Mouse (Mus musculus) naive thymus-derived CD4-positive, alpha-beta T cell, adult 2 months (primary cell): ENCODE measurements around the gene Ovol1.

ENCODE experiments used
- DNase-seq: peaks from one replicate; pipeline ENCODE4 v3.0.0-alpha.2; 2011; ENCODE audit warnings: low read depth

The Ovol1 gene

GRCm38 (mm10) chr19:5568470-5569140 lies 8.2 kb upstream of the Ovol1 start:
- DNase-seq: peak; percentile 92

GRCm38 (mm10) chr19:5567534-5568469 lies 7.4 kb upstream of the Ovol1 start, which contains the start of gene Ap5b1:
Ap5b1 (plus strand) TSS chr19:5568025.
- peak; percentile 94 for DNase-seq

- no peak for DNase-seq
These were observed 6.7 kb upstream of the Ovol1 start for GRCm38 (mm10) chr19:5567180-5567533.

GRCm38 (mm10) chr19:5566316-5566715 lies 5.9 kb upstream of the Ovol1 start:
- DNase-seq: peak; percentile 26

- DNase-seq: no peak
These were observed 2.3 kb upstream of the Ovol1 start for GRCm38 (mm10) chr19:5562776-5563175.

- DNase-seq: no peak
These were observed 1.4 kb upstream of the Ovol1 start for GRCm38 (mm10) chr19:5561886-5562285.

- no peak for DNase-seq
These were observed 875 bp upstream of the Ovol1 start for GRCm38 (mm10) chr19:5561252-5561790.

- DNase-seq: peak; percentile 42
These were observed 602 bp downstream of the Ovol1 start for GRCm38 (mm10) chr19:5559631-5560456.

- DNase-seq: no peak
These were observed 1.2 kb downstream of the Ovol1 start for GRCm38 (mm10) chr19:5559229-5559628.

GRCm38 (mm10) chr19:5558770-5559169 lies 1.7 kb downstream of the Ovol1 start:
- no peak for DNase-seq

GRCm38 (mm10) chr19:5558169-5558568 lies 2.3 kb downstream of the Ovol1 start:
- no peak for DNase-seq

- no peak for DNase-seq
These were observed 6.2 kb downstream of the Ovol1 start for GRCm38 (mm10) chr19:5554212-5554611.

- DNase-seq: no peak
These were observed 6.6 kb downstream of the Ovol1 start for GRCm38 (mm10) chr19:5553802-5554201.

- no peak for DNase-seq
These were observed 12.9 kb downstream of the Ovol1 start for GRCm38 (mm10) chr19:5547471-5548056.

- DNase-seq: no peak
These were observed 16.4 kb downstream of the Ovol1 start for GRCm38 (mm10) chr19:5544031-5544430.

GRCm38 (mm10) chr19:5543362-5543761 lies 17.1 kb downstream of the Ovol1 start:
- DNase-seq: no peak

GRCm38 (mm10) chr19:5538786-5539185 lies 21.7 kb downstream of the Ovol1 start:
- no peak for DNase-seq

- peak; percentile 78 for DNase-seq
These were observed 27.9 kb downstream of the Ovol1 start for GRCm38 (mm10) chr19:5532520-5532919.

- no peak for DNase-seq
These were observed 30.3 kb downstream of the Ovol1 start for GRCm38 (mm10) chr19:5530138-5530524.

- peak; percentile 96 for DNase-seq
These were observed 30.9 kb downstream of the Ovol1 start for GRCm38 (mm10) chr19:5529325-5530137.

GRCm38 (mm10) chr19:5525204-5525603 lies 35.2 kb downstream of the Ovol1 start:
- DNase-seq: no peak
